Mouse (Mus musculus) right cerebral cortex, adult 2 months (tissue): Measurements from ENCODE around the gene Tex35.

Experiments used
- DNase-seq, 2 experiments: peaks; one replicate each; pipeline ENCODE4 v3.0.0; 2021 to 2022; ENCODE audit warnings: low spot score in 2 of 2

The Tex35 gene

GRCm38 (mm10) chr1:157049886-157050285, 58.6 kb downstream of the Tex35 start:
- DNase-seq = no peak
